Mouse (Mus musculus): ENCODE measurements around the gene Gsg1l. TPM values are rescaled to one million over a fixed set of nuclear protein-coding genes. Genes with fewer than 3 reads are reported as not detected.

Gene Gsg1l
- polyA plus RNA-seq (2017; shearing (Covaris generic)) = not detected

GRCm38 (mm10) chr7:126082286-126082741 is at the start of gene Gsg1l:
Gsg1l (minus strand) TSS chr7:126082411.

Other genes with a start within 250 kb of the Gsg1l start
- gene Xpo6, start 118.1 kb upstream of the Gsg1l start, polyA plus RNA-seq (2017; shearing (Covaris generic)) = 135 TPM
- 19.2 TPM for gene Sbk1, start 190.2 kb upstream of the Gsg1l start, polyA plus RNA-seq (2017; shearing (Covaris generic))